Mouse (Mus musculus) left cerebral cortex, postnatal 25 days (tissue): ENCODE data around the gene Mllt10. TPM values are rescaled to one million over a fixed set of nuclear protein-coding genes. Genes with fewer than 3 reads are reported as not detected.

ENCODE experiments used
- DNase-seq, 2 experiments: peaks; one replicate each; pipeline ENCODE4 v3.0.0; 2022; ENCODE audit warnings: low spot score in 2 of 2, mixed read lengths in 1 of 2
- intact Hi-C: fragments of 180-260 bp; cut with DNase I; formaldehyde crosslinking; loops from one replicate; pipeline ENCODE4 v1.15.1; 2025
- total RNA-seq, 2 experiments: library from RNA; stranded (reverse); gene quantifications; 2 replicates each; pipeline ENCODE4 v1.2.3; 2021

The Mllt10 gene
- total RNA-seq, 2 experiments from 2014 or later: 47.2 to 51.5 TPM

- DNase-seq: no peak
- intact Hi-C loops: no loop called here
These were observed 21.6 kb upstream of the Mllt10 start for GRCm38 (mm10) chr2:18033166-18034108.

GRCm38 (mm10) chr2:18034371-18035250, 20.4 kb upstream of the Mllt10 start:
- intact Hi-C loops: no loop called here
- no peak for DNase-seq

DNA sequence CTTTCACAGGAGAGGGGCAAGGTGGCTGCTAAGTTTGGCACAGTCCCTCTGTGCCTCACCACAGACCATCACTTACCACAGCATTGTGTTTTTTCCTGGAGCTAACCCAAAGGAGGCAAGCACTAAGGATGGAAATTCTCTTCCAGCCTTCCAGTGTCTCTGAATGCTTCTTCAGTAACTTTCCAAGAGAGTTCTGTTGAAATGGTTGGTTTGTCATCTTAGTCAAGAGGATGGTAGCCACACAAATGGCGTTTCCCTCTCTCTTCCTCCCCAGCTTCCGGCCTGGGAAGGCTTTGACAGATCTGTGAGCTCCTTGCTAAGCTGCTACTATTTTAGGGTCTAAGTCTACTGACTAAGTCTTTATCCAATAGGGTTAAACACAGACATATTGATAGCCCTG, 17.5 kb upstream of the Mllt10 start, which contains the start of gene A930004D18Rik:
A930004D18Rik (minus strand) TSS at position 247 of the 400 bp plus-strand sequence.
- no peak for DNase-seq
- intact Hi-C loops: no loop called here

- no peak for DNase-seq
- intact Hi-C loops: no loop called here
These were observed 16.8 kb upstream of the Mllt10 start for GRCm38 (mm10) chr2:18038141-18038752.

GRCm38 (mm10) chr2:18038895-18039371, 16.1 kb upstream of the Mllt10 start:
- intact Hi-C loops: no loop called here
- no peak for DNase-seq

GRCm38 (mm10) chr2:18039566-18040290, 15.3 kb upstream of the Mllt10 start:
- intact Hi-C loops: no loop called here
- no peak for DNase-seq

DNA sequence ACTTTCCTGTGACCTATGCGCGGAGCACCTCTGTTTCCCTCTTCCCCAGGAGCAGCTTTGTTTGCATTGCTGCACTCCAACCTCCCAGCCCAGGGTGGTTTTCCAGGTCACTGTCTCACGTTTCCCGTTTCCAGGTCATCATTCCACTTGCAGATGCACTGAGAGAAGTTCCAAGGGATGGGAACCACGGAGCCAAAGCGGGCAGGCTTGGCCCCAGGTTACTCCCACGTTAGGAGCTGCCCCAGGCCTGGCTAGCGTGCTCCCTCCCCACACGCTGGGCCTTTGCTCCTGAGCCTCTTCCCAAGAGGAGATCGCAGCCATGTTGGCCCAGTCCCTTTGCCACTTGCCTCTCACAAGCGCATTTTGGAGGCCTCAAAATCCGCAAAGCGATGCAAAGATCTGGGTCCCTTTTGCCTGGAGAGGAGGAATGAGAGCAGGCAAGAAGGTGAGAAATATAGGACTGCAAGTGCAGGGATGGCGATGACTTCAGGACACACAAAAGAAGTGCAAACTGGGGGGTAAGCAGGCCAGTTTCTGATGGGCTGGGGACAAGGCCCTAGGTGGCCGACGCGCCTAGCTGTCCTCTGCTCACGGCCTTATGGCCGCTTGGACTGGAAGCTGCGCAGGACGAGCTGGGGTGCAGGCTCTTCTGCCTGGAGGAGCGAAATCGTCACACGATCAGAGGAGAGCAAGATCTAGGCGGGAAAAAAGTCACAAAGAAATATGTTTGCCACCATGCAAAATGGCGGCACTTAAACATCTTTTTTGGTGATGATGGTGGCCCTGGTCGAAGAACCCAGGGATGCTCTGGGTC, 14.5 kb upstream of the Mllt10 start:
- DNase-seq: no peak

DNA sequence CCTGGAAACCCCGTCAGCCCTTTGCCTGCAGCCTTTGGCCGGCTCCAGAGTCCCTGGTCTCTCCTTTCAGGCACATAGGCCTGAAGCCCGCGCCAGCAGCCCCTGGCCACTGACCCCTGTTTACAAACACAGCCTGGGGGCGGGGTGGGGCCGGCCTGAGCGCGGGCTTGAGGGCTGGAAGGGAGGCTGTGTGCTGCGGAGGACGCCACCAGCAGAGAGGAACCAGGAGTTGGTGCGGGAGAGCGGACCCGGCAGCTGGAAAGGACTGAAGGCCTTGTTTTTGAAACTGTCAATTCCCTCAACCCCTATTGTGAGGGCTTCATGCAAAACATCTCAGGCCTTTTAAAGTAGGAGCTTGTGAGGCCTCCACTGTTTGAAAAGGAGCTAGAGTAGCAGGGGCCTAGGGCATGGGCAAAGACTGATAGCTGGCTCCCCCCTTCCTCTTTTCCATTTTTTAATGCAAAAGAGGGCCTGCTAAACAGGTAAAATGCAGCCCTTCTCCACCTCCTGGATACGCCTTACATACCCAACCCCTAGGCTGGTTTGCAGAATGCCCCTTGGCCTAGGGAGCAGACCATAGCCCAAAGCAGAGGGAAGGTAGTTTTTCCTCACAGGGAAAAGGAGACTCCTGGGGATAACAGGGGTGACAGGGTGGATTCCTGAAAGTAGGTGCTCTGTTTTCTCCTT, 13.7 kb upstream of the Mllt10 start:
- DNase-seq: no peak

More for the DNA sequence above, 14.5 kb upstream of the Mllt10 start:
- intact Hi-C loops: no loop called here

GRCm38 (mm10) chr2:18045143-18045780, 9.8 kb upstream of the Mllt10 start:
- no peak for DNase-seq
- intact Hi-C loops: loop anchor here (5.0 kb wide), 1 partner anchor 647 kb away; the partner anchor contains the start of gene Spag6

More for the DNA sequence above, 13.7 kb upstream of the Mllt10 start:
- intact Hi-C loops: no loop called here

DNA sequence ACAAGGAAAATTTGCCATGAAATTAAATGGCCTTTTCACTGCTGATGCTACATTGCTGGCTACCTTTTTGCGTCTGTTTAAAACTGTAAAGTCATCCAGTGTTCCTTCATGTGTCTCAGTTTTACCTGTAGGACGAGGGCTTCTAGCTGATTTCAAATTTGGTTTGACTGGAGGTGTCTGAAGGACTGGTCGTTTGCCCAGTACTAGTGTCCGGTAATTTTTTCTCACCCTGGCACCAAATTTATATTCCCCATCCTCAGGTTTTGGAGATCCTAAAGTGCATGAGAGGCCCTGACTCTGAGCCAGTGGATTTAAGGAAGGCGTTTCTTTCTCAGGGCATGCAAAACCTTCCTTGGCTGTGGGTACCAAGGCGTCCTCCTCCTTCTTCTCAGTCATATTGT, 9.3 kb upstream of the Mllt10 start:
- intact Hi-C loops: loop anchor here (5.0 kb wide), 1 partner anchor 647 kb away; the partner anchor contains the start of gene Spag6
- no peak for DNase-seq

DNA sequence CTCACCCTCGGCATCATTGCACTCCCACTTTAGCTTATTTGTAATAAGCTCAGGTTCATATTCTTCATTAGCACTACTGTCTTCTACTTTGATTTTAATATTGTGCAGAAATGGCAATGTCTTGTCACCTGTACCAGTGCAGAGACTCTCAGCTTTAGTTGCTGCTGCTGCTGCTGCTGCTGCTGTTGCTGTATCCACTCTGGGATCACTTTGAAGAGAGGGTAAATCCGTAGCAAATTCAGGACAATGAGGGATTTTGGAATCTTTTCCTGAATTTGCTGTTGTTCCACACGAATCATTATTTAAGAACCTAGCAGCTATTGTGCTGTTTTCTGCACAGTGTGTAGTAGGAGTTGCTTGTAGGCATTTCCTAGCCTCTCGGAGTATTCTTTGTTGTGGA, 8.9 kb upstream of the Mllt10 start:
- intact Hi-C loops: loop anchor here (5.0 kb wide), 1 partner anchor 646 kb away; the partner anchor contains the start of gene Spag6
- DNase-seq: no peak

- peak; percentile 58 to 76 for DNase-seq
- intact Hi-C loops: loop anchor here (1.0 to 5.0 kb wide), 2 partner anchors 18 to 645 kb away; partner anchors contain the start of gene Spag6
These were observed 8.0 kb upstream of the Mllt10 start for GRCm38 (mm10) chr2:18046758-18047645.

GRCm38 (mm10) chr2:18047646-18048452, 7.2 kb upstream of the Mllt10 start:
- intact Hi-C loops: loop anchor here (1.0 to 5.0 kb wide), 3 partner anchors 8 to 644 kb away; partner anchors contain the start of gene Spag6
- DNase-seq: peak; percentile 72 to 80

GRCm38 (mm10) chr2:18048453-18049075, 6.5 kb upstream of the Mllt10 start, which contains the start of gene Skida1:
Gene Skida1, minus strand, starts transcription at chr2:18049051.
- intact Hi-C loops: loop anchor here (1.0 to 5.0 kb wide), 2 partner anchors 8 to 644 kb away; partner anchors contain the start of gene Spag6
- DNase-seq: no peak
